Mouse (Mus musculus) activated CD4-positive, CD25-positive, alpha-beta regulatory T cell (primary cell): ENCODE results near the gene Zfp688. TPM values are rescaled to one million over a fixed set of nuclear protein-coding genes. Genes with fewer than 3 reads are reported as not detected.

Experiments used
- polyA plus RNA-seq, 2 experiments: library from polyadenylated mRNA; unstranded; fragments of 100-300 nt; shearing (Covaris generic); gene quantifications; one replicate each; pipeline ENCODE4 v1.2.1; 2017

Gene Zfp688
- 10 to 100 TPM; 32.1 to 53.1 TPM for polyA plus RNA-seq

GRCm38 (mm10) chr7:127421388-127422191, at the start of gene Zfp688:
TSS of gene Zfp688 (minus strand) at chr7:127422068.

GRCm38 (mm10) chr7:127459311-127459710, 37.4 kb upstream of the Zfp688 start, which contains the start of gene Prr14:
TSS of gene Prr14 (plus strand) at chr7:127459611.

GRCm38 (mm10) chr7:127448521-127449300, 26.8 kb upstream of the Zfp688 start, which contains the start of gene Zfp689:
TSS of gene Zfp689 (minus strand) at chr7:127449158.

GRCm38 (mm10) chr7:127406002-127406987, 15.6 kb downstream of the Zfp688 start, which contains the start of gene Zfp764:
TSS of gene Zfp764 (minus strand) at chr7:127406822.

GRCm38 (mm10) chr7:127393157-127393943, 28.5 kb downstream of the Zfp688 start, which contains the start of gene E430018J23Rik:
TSS of gene E430018J23Rik (minus strand) at chr7:127393629.

GRCm38 (mm10) chr7:127386641-127387392, 35.1 kb downstream of the Zfp688 start, which contains the start of gene 9130019O22Rik:
TSS of gene 9130019O22Rik (minus strand) at chr7:127387166.

GRCm38 (mm10) chr7:127375271-127376245, 46.3 kb downstream of the Zfp688 start, which contains the start of gene Zfp747:
TSS of gene Zfp747 (minus strand) at chr7:127376050.

Other genes with a start within 250 kb of the Zfp688 start
- gene Cd2bp2, start 226.0 kb downstream of the Zfp688 start, polyA plus RNA-seq: 10 to 100 TPM; 61.9 to 72.7 TPM
- 10 to 100 TPM; 54.9 to 75.1 TPM for gene Tbc1d10b, start 213.6 kb downstream of the Zfp688 start, polyA plus RNA-seq
- 10 to 100 TPM; 16.3 to 22.5 TPM for gene Mylpf, start 213.2 kb downstream of the Zfp688 start, polyA plus RNA-seq
- 10 to 100 TPM; 15.9 to 22.5 TPM for gene Zfp553, start 189.0 kb downstream of the Zfp688 start, polyA plus RNA-seq
- gene Sept1, start 188.9 kb downstream of the Zfp688 start, polyA plus RNA-seq: 100 to 1,000 TPM; 561 to 593 TPM
- gene Zfp771, start 177.8 kb downstream of the Zfp688 start, polyA plus RNA-seq: 10 to 100 TPM; 14.3 to 16.7 TPM
- gene Dctpp1, start 161.4 kb downstream of the Zfp688 start, polyA plus RNA-seq: 10 to 100 TPM; 50.9 to 60.3 TPM
- gene Sephs2, start 148.0 kb downstream of the Zfp688 start, polyA plus RNA-seq: 10 to 100 TPM; 39.0 to 51.9 TPM
- gene Itgal, start 125.8 kb downstream of the Zfp688 start, polyA plus RNA-seq: 100 to 1,000 TPM; 211 to 250 TPM
- gene Zfp768, start 76.5 kb downstream of the Zfp688 start, polyA plus RNA-seq: under 1 TPM in 1 of 2 experiments, not detected in 1; 0.76 TPM
- 10 to 100 TPM; 16.2 to 23.4 TPM for gene Zfp747, start 46.0 kb downstream of the Zfp688 start, polyA plus RNA-seq
- 1 to 10 TPM; 6.8 to 7.3 TPM for gene 9130019O22Rik, start 34.9 kb downstream of the Zfp688 start, polyA plus RNA-seq
- 1 to 10 TPM; 7.3 to 7.4 TPM for gene E430018J23Rik, start 28.4 kb downstream of the Zfp688 start, polyA plus RNA-seq
- 10 to 100 TPM in 1 of 2 experiments, 1 to 10 TPM in 1; 8.4 to 11.7 TPM for gene Zfp764, start 15.2 kb downstream of the Zfp688 start, polyA plus RNA-seq
- gene Zfp689, start 27.1 kb upstream of the Zfp688 start, polyA plus RNA-seq: 1 to 10 TPM; 6.9 to 7.4 TPM
- gene Prr14, start 37.5 kb upstream of the Zfp688 start, polyA plus RNA-seq: 100 to 1,000 TPM; 113 to 128 TPM
- 10 to 100 TPM; 19.8 to 25.7 TPM for gene Fbrs, start 57.1 kb upstream of the Zfp688 start, polyA plus RNA-seq
- 10 to 100 TPM; 50.5 to 51.8 TPM for gene Srcap, start 89.9 kb upstream of the Zfp688 start, polyA plus RNA-seq
- 1 to 10 TPM; 5.9 to 7.6 TPM for gene Gm42715, start 97.5 kb upstream of the Zfp688 start, polyA plus RNA-seq
- gene Tmem265, start 139.3 kb upstream of the Zfp688 start, polyA plus RNA-seq: 10 to 100 TPM; 12.1 to 19.3 TPM
- gene Phkg2, start 151.3 kb upstream of the Zfp688 start, polyA plus RNA-seq: 100 to 1,000 TPM; 109 to 114 TPM
- 1 to 10 TPM in 1 of 2 experiments, under 1 TPM in 1; 0.23 to 1.2 TPM for gene Ccdc189, start 166.5 kb upstream of the Zfp688 start, polyA plus RNA-seq
- 100 to 1,000 TPM in 1 of 2 experiments, 10 to 100 TPM in 1; 62.0 to 103 TPM for gene Rnf40, start 166.7 kb upstream of the Zfp688 start, polyA plus RNA-seq
- gene Zfp629, start 193.7 kb upstream of the Zfp688 start, polyA plus RNA-seq: under 1 TPM; 0.49 to 0.92 TPM